Mouse (Mus musculus) bone marrow, adult 2 months (tissue): ENCODE measurements around the gene Mysm1. TPM values are rescaled to one million over a fixed set of nuclear protein-coding genes. Genes with fewer than 3 reads are reported as not detected.

Source experiments
- H3K27ac ChIP-seq: fragments of 200-500 bp; 2 replicates; pipeline ENCODE4 v1.5.1; 2012; ENCODE audit warnings: low read depth, mild to moderate bottlenecking, control low read depth, inconsistent platforms, low read length; ENCODE audit not compliant: control insufficient read depth, poor library complexity, insufficient read depth
- H3K4me1 ChIP-seq: fragments of 200-500 bp; 2 replicates; pipeline ENCODE4 v1.6.1; 2011; ENCODE audit warnings: low read length; ENCODE audit not compliant: control insufficient read depth, insufficient read depth
- H3K4me3 ChIP-seq: fragments of 200-500 bp; replicated peaks from 2 replicates; pipeline ENCODE3; 2011; ENCODE audit warnings: mild to moderate bottlenecking, low read depth, low read length, control low read depth; ENCODE audit not compliant: control insufficient read depth
- CTCF ChIP-seq: fragments of 200-500 bp; IDR thresholded peaks from 2 replicates; pipeline ENCODE4 v1.5.1; 2011; ENCODE audit warnings: low read length, control low read depth; ENCODE audit not compliant: control insufficient read depth, insufficient read depth
- POLR2A ChIP-seq: fragments of 200-500 bp; IDR thresholded peaks from 2 replicates; pipeline ENCODE4 v1.6.1; 2011; ENCODE audit warnings: low read depth, mild to moderate bottlenecking, control low read depth, low read length, borderline replicate concordance; ENCODE audit not compliant: control insufficient read depth
- WGBS: fragments of 180-500 bp; shearing (Covaris S2); methylation state at CpG from one replicate; pipeline ENCODE4 v1.1.7; 2018; 5-methylcytosine and 5-hydroxymethylcytosine counted together
- polyA plus RNA-seq: library from polyadenylated mRNA; stranded (reverse); fragments of >200 nt; gene quantifications from 2 replicates; pipeline ENCODE4 v1.2.4, GENCODE M21; 2011; ENCODE audit warnings: low replicate concordance; ENCODE audit not compliant: missing spikeins, insufficient read depth, insufficient read length

Mysm1 gene
- polyA plus RNA-seq, 1 experiment: 15.6 TPM

GRCm38 (mm10) chr4:94990204-94990603 is 11.3 kb upstream of the Mysm1 start:
- Histone ChIP-seq H3K4me3 (no peak overlapping the region), H3K27ac (no peak overlapping the region), H3K4me1 (no peaks in the 10 kb centered on the region; the same call in 1 of the 2 replicates)
- 23% methylated on average over 3 of the region's 3 CpGs for WGBS
- TF ChIP-seq POLR2A (no peak), CTCF (no peak)

GRCm38 (mm10) chr4:94987725-94988124 is 8.8 kb upstream of the Mysm1 start:
- H3K4me1 ChIP-seq: no peaks in the 10 kb centered on the region; the same call in 1 of the 2 replicates
- no peak overlapping the region for H3K4me3 ChIP-seq
- 73% methylated on average over 4 of the region's 4 CpGs for WGBS
- no peak overlapping the region for H3K27ac ChIP-seq
- no peak for TF ChIP-seq POLR2A
- TF ChIP-seq CTCF: no peak

GRCm38 (mm10) chr4:94979500-94979915 is 608 bp upstream of the Mysm1 start:
- no peak overlapping the region for H3K27ac ChIP-seq
- WGBS: 48% methylated on average over 4 of the region's 4 CpGs

GRCm38 (mm10) chr4:94973321-94973720 is 5.6 kb downstream of the Mysm1 start:
- TF ChIP-seq CTCF (no peak), POLR2A (no peak)
- H3K4me1 ChIP-seq: no peaks in the 10 kb centered on the region; the same call in 1 of the 2 replicates
- no peak overlapping the region for H3K27ac ChIP-seq
- H3K4me3 ChIP-seq: no peak overlapping the region
- WGBS: 81% methylated on average over 2 of the region's 2 CpGs

More at GRCm38 (mm10) chr4:94979500-94979915, 608 bp upstream of the Mysm1 start:
- Histone ChIP-seq H3K4me1 (no peaks in the 10 kb centered on the region; the same call in 1 of the 2 replicates), H3K4me3 (no peak overlapping the region)
- TF ChIP-seq CTCF: no peak
- TF ChIP-seq POLR2A: no peak

GRCm38 (mm10) chr4:94952773-94953172 is 26.1 kb downstream of the Mysm1 start:
- Histone ChIP-seq H3K4me1 (no peaks in the 10 kb centered on the region), H3K27ac (no peak overlapping the region), H3K4me3 (no peak overlapping the region)
- no peak for TF ChIP-seq POLR2A
- no peak for TF ChIP-seq CTCF
- 58% methylated on average over 3 of the region's 3 CpGs for WGBS

GRCm38 (mm10) chr4:94941221-94941855 is 37.6 kb downstream of the Mysm1 start:
- TF ChIP-seq CTCF (no peak), POLR2A (no peak)
- 86% methylated on average over 11 of the region's 11 CpGs for WGBS
- H3K4me1 ChIP-seq: no peaks in the 10 kb centered on the region
- H3K27ac ChIP-seq: no peak overlapping the region
- no peak overlapping the region for H3K4me3 ChIP-seq

- Histone ChIP-seq H3K4me3 (no peak within 1 kb of the TSS), H3K27ac (no peak within 1 kb of the TSS), H3K4me1 (no peaks in the 10 kb centered on the region)
- TF ChIP-seq POLR2A (no peak), CTCF (no peak)
These were observed 50.2 kb downstream of the Mysm1 start, which contains the start of gene Eqtn for GRCm38 (mm10) chr4:94928743-94929142. Gene Eqtn, minus strand, starts transcription at chr4:94928843.

GRCm38 (mm10) chr4:94901780-94902179 is 77.1 kb downstream of the Mysm1 start:
- Histone ChIP-seq H3K4me1 (no peaks in the 10 kb centered on the region), H3K4me3 (no peak overlapping the region), H3K27ac (no peak overlapping the region)
- TF ChIP-seq CTCF (no peak), POLR2A (no peak)
- WGBS: 20% methylated on average over 3 of the region's 3 CpGs
